Mouse (Mus musculus): ENCODE results near the gene Prkca.

- TF ChIP-seq CTCF (IDR thresholded peaks at IDR 0.05; ENCODE audit: low read depth) (peak; percentile 54), EP300 (IDR thresholded peaks at IDR 0.05; ENCODE audit: low read depth) (no peak)
Measured at GRCm38 (mm10) chr11:108128593-108128992, 215.1 kb downstream of the Prkca start.
